Mouse (Mus musculus): ENCODE measurements at regions not wholly inside any gene's neighbourhood (a gene's known extent, or its start where the extent isn't known, plus 50 kb on each side); places are given as distances from the start of the nearest gene placed in this dataset.

- Histone ChIP-seq H3K27ac (no peak overlapping the region; the same call in 1 of the 2 replicates), H3K9ac (no peak overlapping the region), H3K36me3 (no peaks in the 10 kb centered on the region), H3K27me3 (no peaks in the 10 kb centered on the region), H3K4me3 (no peak overlapping the region), H3K4me2 (replicated peaks) (no peak overlapping the region), H3K4me1 (peaks cover 20% of the 10 kb centered on the region), H3K9me3 (no peaks in the 10 kb centered on the region)
- ATAC-seq (ENCODE audit: low FRiP score, low read depth) = peak; percentile 94
- 32% methylated on average over 5 of the region's 5 CpGs for WGBS
Measured at GRCm38 (mm10) chr14:15061966-15062860, 259.0 kb downstream of the Nek10 start.

DNA sequence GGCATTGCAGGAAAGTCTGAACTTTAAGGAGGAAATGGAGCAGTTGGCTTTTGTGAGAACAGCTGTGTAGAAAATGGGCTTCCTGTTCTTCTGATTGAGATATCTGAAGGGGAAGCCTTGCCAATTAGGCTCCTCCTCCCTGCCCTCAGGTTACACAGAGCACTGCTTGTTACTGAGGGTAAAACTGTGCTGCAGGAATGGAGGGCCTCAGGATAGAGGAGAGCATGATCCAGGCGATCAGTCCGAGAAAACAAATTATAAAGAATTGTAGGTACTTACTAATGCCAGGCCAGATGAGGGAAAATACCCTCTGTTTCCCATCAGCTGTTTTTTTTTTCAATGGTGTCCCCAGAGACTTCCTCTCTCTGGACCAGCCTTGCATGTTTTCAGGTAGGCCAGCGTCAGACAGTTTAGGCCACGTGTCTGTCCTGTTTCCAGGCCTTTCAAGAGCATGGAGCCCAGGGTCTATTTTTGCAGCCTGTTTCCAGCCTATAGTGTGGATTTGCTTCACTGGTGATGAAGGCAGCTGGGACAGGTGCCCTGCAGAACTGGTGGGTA is 259.7 kb downstream of the Nek10 start:
- H3K4me2 ChIP-seq (replicated peaks) = no peak overlapping the region
- H3K27me3 ChIP-seq = no peaks in the 10 kb centered on the region
- no peaks in the 10 kb centered on the region for H3K9me3 ChIP-seq
- peaks cover 20% of the 10 kb centered on the region for H3K4me1 ChIP-seq
- H3K9ac ChIP-seq = no peak overlapping the region
- WGBS = 32% methylated on average over 4 of the region's 4 CpGs
- H3K27ac ChIP-seq = no peak overlapping the region; the same call in 1 of the 2 replicates
- no peaks in the 10 kb centered on the region for H3K36me3 ChIP-seq
- H3K4me3 ChIP-seq = no peak overlapping the region
- 0 out of 2 replicates have a peak, but pooled peaks have one; percentile 21 for ATAC-seq (ENCODE audit: low FRiP score, low read depth)

GRCm38 (mm10) chr14:15064991-15065525 is 261.8 kb downstream of the Nek10 start:
- 76% methylated on average over 5 of the region's 5 CpGs for WGBS
- H3K4me2 ChIP-seq (replicated peaks) = no peak overlapping the region
- no peak overlapping the region for H3K4me3 ChIP-seq
- H3K36me3 ChIP-seq = no peaks in the 10 kb centered on the region
- no peak overlapping the region for H3K27ac ChIP-seq
- no peak overlapping the region for H3K9ac ChIP-seq
- H3K27me3 ChIP-seq = no peaks in the 10 kb centered on the region
- ATAC-seq (ENCODE audit: low FRiP score, low read depth) = no peak
- peaks cover 20% of the 10 kb centered on the region for H3K4me1 ChIP-seq
- H3K9me3 ChIP-seq = no peaks in the 10 kb centered on the region

- H3K4me2 ChIP-seq (replicated peaks) = no peak overlapping the region
- H3K36me3 ChIP-seq = no peaks in the 10 kb centered on the region
- H3K27me3 ChIP-seq = no peaks in the 10 kb centered on the region
- no peak overlapping the region for H3K27ac ChIP-seq
- H3K4me1 ChIP-seq = 0 out of 2 replicates have a peak, but pooled peaks cover under 1% of the 10 kb centered on the region
- ATAC-seq (ENCODE audit: low FRiP score, low read depth) = no peak
- no peaks in the 10 kb centered on the region for H3K9me3 ChIP-seq
- H3K9ac ChIP-seq = no peak overlapping the region
- no peak overlapping the region for H3K4me3 ChIP-seq
- WGBS = 53% methylated on average over 3 of the region's 3 CpGs
Measured at GRCm38 (mm10) chr14:15075877-15076276, 272.7 kb downstream of the Nek10 start.

DNA sequence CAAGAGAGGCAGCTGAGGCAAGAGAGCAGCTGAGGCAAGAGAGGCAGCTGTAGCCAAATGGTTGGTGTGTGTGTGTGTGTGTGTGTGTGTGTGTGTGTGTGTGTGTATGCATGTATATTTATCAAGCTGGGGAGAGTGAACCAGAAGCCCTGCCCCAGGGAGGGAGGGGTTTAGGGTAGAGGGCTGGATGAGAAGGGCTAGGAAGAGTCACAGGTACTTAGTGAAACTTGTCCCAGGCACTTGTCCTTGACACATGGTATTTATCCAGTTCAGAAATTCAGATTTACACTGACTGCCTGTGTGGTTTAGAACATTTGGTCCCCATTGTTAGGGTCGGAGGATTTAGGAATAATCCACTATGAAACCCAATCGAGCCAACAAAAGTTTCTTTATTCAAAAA is 279.7 kb downstream of the Nek10 start:
- Histone ChIP-seq H3K27me3 (no peaks in the 10 kb centered on the region), H3K9me3 (0 out of 2 replicates have a peak, but pooled peaks cover 6% of the 10 kb centered on the region), H3K4me3 (no peak overlapping the region), H3K9ac (no peak overlapping the region), H3K4me2 (replicated peaks) (no peak overlapping the region), H3K4me1 (0 out of 2 replicates have a peak, but pooled peaks cover 4% of the 10 kb centered on the region), H3K27ac (no peak overlapping the region), H3K36me3 (no peaks in the 10 kb centered on the region)
- peak; percentile 61; the same call in 1 of the 2 replicates for ATAC-seq (ENCODE audit: low FRiP score, low read depth)
- 72% methylated on average over 2 of the region's 2 CpGs for WGBS

GRCm38 (mm10) chr14:15083812-15084211 is 280.6 kb downstream of the Nek10 start:
- H3K4me3 ChIP-seq = no peak overlapping the region
- no peak overlapping the region for H3K9ac ChIP-seq
- H3K4me1 ChIP-seq = 0 out of 2 replicates have a peak, but pooled peaks cover 4% of the 10 kb centered on the region
- WGBS = 45% methylated on average over 1 of the region's 1 CpGs
- no peak for ATAC-seq (ENCODE audit: low FRiP score, low read depth)
- H3K4me2 ChIP-seq (replicated peaks) = no peak overlapping the region
- 0 out of 2 replicates have a peak, but pooled peaks cover 6% of the 10 kb centered on the region for H3K9me3 ChIP-seq
- no peak overlapping the region for H3K27ac ChIP-seq
- H3K36me3 ChIP-seq = no peaks in the 10 kb centered on the region
- no peaks in the 10 kb centered on the region for H3K27me3 ChIP-seq

- ATAC-seq (ENCODE audit: low FRiP score, low read depth) = peak; percentile 28; the same call in 1 of the 2 replicates
- no peak overlapping the region for H3K9ac ChIP-seq
- H3K36me3 ChIP-seq = no peaks in the 10 kb centered on the region
- H3K4me1 ChIP-seq = no peaks in the 10 kb centered on the region
- no peak overlapping the region for H3K4me2 ChIP-seq (replicated peaks)
- 0 out of 2 replicates have a peak, but pooled peaks cover 6% of the 10 kb centered on the region for H3K9me3 ChIP-seq
- no peaks in the 10 kb centered on the region for H3K27me3 ChIP-seq
- 19% methylated on average over 5 of the region's 5 CpGs for WGBS
- H3K4me3 ChIP-seq = no peak overlapping the region
- H3K27ac ChIP-seq = no peak overlapping the region
Measured at GRCm38 (mm10) chr14:15087061-15087460, 283.8 kb downstream of the Nek10 start.

DNA sequence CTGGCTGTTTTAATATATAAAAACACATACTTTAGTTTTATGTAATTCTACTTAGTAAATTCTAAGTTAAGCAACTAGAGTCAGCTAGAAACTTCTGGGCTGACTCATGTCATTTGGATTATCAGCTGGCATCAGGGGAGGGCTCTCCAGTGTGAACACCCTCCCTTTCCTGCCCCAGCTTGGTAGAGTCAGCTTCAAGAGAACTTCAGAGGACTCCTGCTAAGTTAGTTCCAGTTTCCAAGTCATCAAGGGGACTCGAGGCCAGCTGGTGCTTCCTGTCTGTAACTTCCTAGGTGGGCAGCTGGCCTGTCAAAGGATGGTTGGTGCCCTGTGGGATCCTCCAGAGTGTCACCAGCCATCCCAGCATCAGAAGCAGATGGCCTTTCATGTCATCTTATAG is 293.6 kb downstream of the Nek10 start:
- Histone ChIP-seq H3K27ac (no peak overlapping the region), H3K4me3 (no peak overlapping the region), H3K4me2 (replicated peaks) (no peak overlapping the region), H3K4me1 (no peaks in the 10 kb centered on the region), H3K27me3 (no peaks in the 10 kb centered on the region), H3K36me3 (no peaks in the 10 kb centered on the region), H3K9me3 (no peaks in the 10 kb centered on the region), H3K9ac (no peak overlapping the region)
- ATAC-seq (ENCODE audit: low FRiP score, low read depth) = no peak
- WGBS = 26% methylated on average over 1 of the region's 1 CpGs

DNA sequence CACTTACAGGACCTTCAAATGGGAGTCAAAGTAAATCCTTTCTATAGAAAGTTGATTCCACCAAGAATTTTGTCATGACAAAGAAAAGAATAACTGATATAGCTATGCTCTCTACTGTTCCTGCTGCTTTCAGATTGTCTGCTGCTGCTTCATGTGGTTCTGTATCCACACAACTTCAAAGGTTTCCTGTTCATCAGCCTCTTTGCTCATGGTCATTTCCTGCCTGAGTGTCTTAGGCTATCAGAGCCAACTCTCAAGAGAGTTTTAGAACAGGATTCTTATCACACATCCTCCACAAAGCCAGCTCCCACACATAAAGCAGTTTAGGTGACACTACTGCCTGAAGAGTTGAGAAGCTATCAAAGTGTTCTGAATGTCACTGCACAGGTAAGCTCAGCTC is 296.7 kb downstream of the Nek10 start:
- no peak for ATAC-seq (ENCODE audit: low FRiP score, low read depth)
- H3K4me2 ChIP-seq (replicated peaks) = no peak overlapping the region
- no peak overlapping the region for H3K9ac ChIP-seq
- H3K36me3 ChIP-seq = no peaks in the 10 kb centered on the region
- H3K9me3 ChIP-seq = no peaks in the 10 kb centered on the region
- no peaks in the 10 kb centered on the region for H3K27me3 ChIP-seq
- no peaks in the 10 kb centered on the region for H3K4me1 ChIP-seq
- H3K4me3 ChIP-seq = no peak overlapping the region
- H3K27ac ChIP-seq = no peak overlapping the region

- ATAC-seq (ENCODE audit: low FRiP score, low read depth) = no peak
Measured at GRCm38 (mm10) chr14:15107795-15108321, 304.6 kb downstream of the Nek10 start.

GRCm38 (mm10) chr14:15119745-15120144 is 316.5 kb downstream of the Nek10 start:
- H3K27me3 ChIP-seq = no peaks in the 10 kb centered on the region

More at GRCm38 (mm10) chr14:15107795-15108321, 304.6 kb downstream of the Nek10 start:
- H3K27ac ChIP-seq = no peak overlapping the region
- H3K9ac ChIP-seq = no peak overlapping the region
- no peak overlapping the region for H3K4me3 ChIP-seq
- H3K36me3 ChIP-seq = no peaks in the 10 kb centered on the region
- H3K9me3 ChIP-seq = no peaks in the 10 kb centered on the region
- WGBS = 36% methylated on average over 2 of the region's 2 CpGs
- no peak overlapping the region for H3K4me2 ChIP-seq (replicated peaks)
- no peaks in the 10 kb centered on the region for H3K27me3 ChIP-seq
- no peaks in the 10 kb centered on the region for H3K4me1 ChIP-seq

DNA sequence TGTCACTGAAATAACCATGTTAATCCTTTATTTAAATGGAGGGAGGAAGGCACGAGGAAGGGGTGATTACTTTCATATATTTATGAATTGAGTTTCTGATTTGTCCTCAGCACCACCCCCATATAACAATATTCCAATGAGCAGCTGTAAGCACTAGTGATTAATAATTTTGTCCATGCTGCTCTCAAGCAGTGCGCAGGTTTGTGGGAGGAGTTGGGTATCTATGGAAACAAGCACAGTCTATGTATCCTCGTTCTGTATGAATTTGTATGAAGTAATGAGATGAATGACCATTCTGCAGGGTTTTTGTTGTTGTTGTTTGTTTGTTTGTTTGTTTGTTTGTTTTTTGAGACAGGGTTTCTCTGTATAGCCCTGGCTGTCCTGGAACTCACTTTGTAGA is 310.6 kb downstream of the Lrrc3b start:
- Histone ChIP-seq H3K4me3 (no peak overlapping the region), H3K9ac (no peak overlapping the region), H3K4me2 (replicated peaks) (no peak overlapping the region), H3K9me3 (no peaks in the 10 kb centered on the region), H3K4me1 (no peaks in the 10 kb centered on the region), H3K27me3 (no peaks in the 10 kb centered on the region), H3K36me3 (no peaks in the 10 kb centered on the region), H3K27ac (no peak overlapping the region)
- 76% methylated on average over 3 of the region's 3 CpGs for WGBS
- ATAC-seq (ENCODE audit: low FRiP score, low read depth) = no peak

More at GRCm38 (mm10) chr14:15119745-15120144, 316.5 kb downstream of the Nek10 start:
- ATAC-seq (ENCODE audit: low FRiP score, low read depth) = no peak
- 55% methylated on average over 2 of the region's 2 CpGs for WGBS
- Histone ChIP-seq H3K9me3 (no peaks in the 10 kb centered on the region), H3K9ac (no peak overlapping the region), H3K4me2 (replicated peaks) (no peak overlapping the region), H3K36me3 (no peaks in the 10 kb centered on the region), H3K4me3 (no peak overlapping the region), H3K4me1 (no peaks in the 10 kb centered on the region), H3K27ac (no peak overlapping the region)

All from limb, embryonic 13.5 days (tissue).